Mouse (Mus musculus) liver, embryonic 16.5 days (tissue): ENCODE data around the gene Dnmt3a. TPM values are rescaled to one million over a fixed set of nuclear protein-coding genes. Genes with fewer than 3 reads are reported as not detected.

Experiments
- ATAC-seq: fragments of 200-750 bp; cut with Nextera tagmentation; 2 replicates; pipeline ENCODE4 v1.8.0; 2017; ENCODE audit warnings: low read depth, mild to moderate bottlenecking, moderate number of reproducible peaks, moderate library complexity
- H3K27ac ChIP-seq: fragments of 300-500 bp; sonication (generic); 2 replicates; pipeline ENCODE4 v1.5.1; 2014; ENCODE audit warnings: mild to moderate bottlenecking, low read length
- H3K27me3 ChIP-seq: fragments of 300-500 bp; sonication (generic); 2 replicates; pipeline ENCODE4 v1.6.1; 2014; ENCODE audit warnings: low read depth, low read length, mixed read lengths; ENCODE audit not compliant: control insufficient read depth, insufficient read depth
- H3K36me3 ChIP-seq: fragments of 300-500 bp; sonication (generic); 2 replicates; pipeline ENCODE4 v1.6.1; 2014; ENCODE audit warnings: mild to moderate bottlenecking; ENCODE audit not compliant: control insufficient read depth, insufficient read depth
- H3K4me1 ChIP-seq: fragments of 300-500 bp; sonication (generic); 2 replicates; pipeline ENCODE4 v1.6.1; 2014; ENCODE audit warnings: low read depth, low read length, mixed read lengths; ENCODE audit not compliant: control insufficient read depth
- H3K4me2 ChIP-seq: fragments of 300-500 bp; sonication (generic); 2 replicates; pipeline ENCODE4 v1.6.1; 2014; ENCODE audit warnings: low read depth, low read length, mixed read lengths
- H3K4me3 ChIP-seq: fragments of 300-500 bp; sonication (generic); 2 replicates; pipeline ENCODE4 v1.5.1; 2014; ENCODE audit warnings: low read depth, mild to moderate bottlenecking, low read length
- H3K9ac ChIP-seq: fragments of 300-500 bp; sonication (generic); 2 replicates; pipeline ENCODE4 v1.6.1; 2014; ENCODE audit warnings: low read depth, low read length
- H3K9me3 ChIP-seq: fragments of 300-500 bp; sonication (generic); replicated peaks from 2 replicates; pipeline ENCODE4 v1.6.1; 2016; ENCODE audit warnings: low read length; ENCODE audit not compliant: control insufficient read depth
- WGBS: fragments of 180-500 bp; shearing (Covaris S2); extraction: QIAGEN DNeasy Blood & Tissue Kit; methylation state at CpG from one replicate; pipeline ENCODE4 v1.1.7; 2014; ENCODE audit not compliant: insufficient replicate concordance; 5-methylcytosine and 5-hydroxymethylcytosine counted together
- polyA plus RNA-seq: library from polyadenylated mRNA; unstranded; fragments of >200 nt; fragmentation: Nextera tagmentation; extraction: Ambion mirVana; gene quantifications from 2 replicates; pipeline ENCODE4 v1.2.1, GENCODE M21; 2015

The Dnmt3a gene
- polyA plus RNA-seq, 1 experiment from 2014 or later: 16.8 TPM

- no peaks in the 10 kb centered on the region for H3K36me3 ChIP-seq
- no peak overlapping the region for H3K4me3 ChIP-seq
- H3K27ac ChIP-seq: no peak overlapping the region
- H3K27me3 ChIP-seq: no peaks in the 10 kb centered on the region
- no peaks in the 10 kb centered on the region for H3K9me3 ChIP-seq
- WGBS: 74% methylated on average over 4 of the region's 4 CpGs
- H3K4me1 ChIP-seq: peaks cover 14% of the 10 kb centered on the region
- H3K9ac ChIP-seq: no peak overlapping the region
- ATAC-seq: no peak
- no peak overlapping the region for H3K4me2 ChIP-seq
Observed at GRCm38 (mm10) chr12:3858754-3859153, 52.9 kb downstream of the Dnmt3a start.

- 69% methylated on average over 3 of the region's 3 CpGs for WGBS
- H3K27ac ChIP-seq: no peak overlapping the region
- peak; percentile 7; the same call in 1 of the 2 replicates for ATAC-seq
Observed at GRCm38 (mm10) chr12:3859545-3859944, 53.7 kb downstream of the Dnmt3a start.

GRCm38 (mm10) chr12:3860005-3860404 lies 54.2 kb downstream of the Dnmt3a start:
- no peak overlapping the region for H3K4me3 ChIP-seq
- H3K36me3 ChIP-seq: no peaks in the 10 kb centered on the region
- H3K27ac ChIP-seq: no peak overlapping the region
- 63% methylated on average over 5 of the region's 5 CpGs for WGBS
- peak; percentile 25; the same call in 1 of the 2 replicates for ATAC-seq
- peaks cover 14% of the 10 kb centered on the region for H3K4me1 ChIP-seq
- no peak overlapping the region for H3K4me2 ChIP-seq
- H3K9ac ChIP-seq: no peak overlapping the region
- H3K9me3 ChIP-seq: no peaks in the 10 kb centered on the region
- no peaks in the 10 kb centered on the region for H3K27me3 ChIP-seq

More at GRCm38 (mm10) chr12:3859545-3859944, 53.7 kb downstream of the Dnmt3a start:
- Histone ChIP-seq H3K9ac (no peak overlapping the region), H3K4me2 (no peak overlapping the region), H3K4me1 (peaks cover 14% of the 10 kb centered on the region), H3K36me3 (no peaks in the 10 kb centered on the region), H3K4me3 (no peak overlapping the region), H3K27me3 (no peaks in the 10 kb centered on the region), H3K9me3 (no peaks in the 10 kb centered on the region)

- WGBS: 32% methylated on average over 4 of the region's 4 CpGs
- ATAC-seq: no peak
- Histone ChIP-seq H3K4me1 (peaks cover 5% of the 10 kb centered on the region; the same call in 1 of the 2 replicates), H3K9me3 (no peaks in the 10 kb centered on the region), H3K4me3 (no peak overlapping the region), H3K27me3 (no peaks in the 10 kb centered on the region), H3K4me2 (no peak overlapping the region), H3K27ac (no peak overlapping the region), H3K36me3 (no peaks in the 10 kb centered on the region), H3K9ac (no peak overlapping the region)
Observed at GRCm38 (mm10) chr12:3861665-3862228, 55.9 kb downstream of the Dnmt3a start.

GRCm38 (mm10) chr12:3862253-3862652 lies 56.4 kb downstream of the Dnmt3a start:
- Histone ChIP-seq H3K9me3 (no peaks in the 10 kb centered on the region), H3K4me3 (no peak overlapping the region), H3K27ac (no peak overlapping the region), H3K36me3 (no peaks in the 10 kb centered on the region), H3K4me2 (no peak overlapping the region), H3K27me3 (no peaks in the 10 kb centered on the region), H3K9ac (no peak overlapping the region), H3K4me1 (peaks cover 5% of the 10 kb centered on the region; the same call in 1 of the 2 replicates)
- WGBS: 62% methylated on average over 6 of the region's 6 CpGs
- no peak for ATAC-seq

GRCm38 (mm10) chr12:3864208-3864607 lies 58.4 kb downstream of the Dnmt3a start:
- 90% methylated on average over 8 of the region's 8 CpGs for WGBS

GRCm38 (mm10) chr12:3865594-3865993 lies 59.8 kb downstream of the Dnmt3a start:
- no peak overlapping the region for H3K9ac ChIP-seq
- no peaks in the 10 kb centered on the region for H3K27me3 ChIP-seq
- 68% methylated on average over 8 of the region's 8 CpGs for WGBS
- ATAC-seq: no peak
- no peak overlapping the region for H3K4me3 ChIP-seq
- no peak overlapping the region for H3K4me2 ChIP-seq
- peaks cover 3% of the 10 kb centered on the region; the same call in 1 of the 2 replicates for H3K4me1 ChIP-seq
- H3K9me3 ChIP-seq: no peaks in the 10 kb centered on the region
- H3K36me3 ChIP-seq: no peaks in the 10 kb centered on the region
- no peak overlapping the region for H3K27ac ChIP-seq

More at GRCm38 (mm10) chr12:3864208-3864607, 58.4 kb downstream of the Dnmt3a start:
- peaks cover 3% of the 10 kb centered on the region; the same call in 1 of the 2 replicates for H3K4me1 ChIP-seq
- no peak overlapping the region for H3K9ac ChIP-seq
- H3K9me3 ChIP-seq: no peaks in the 10 kb centered on the region
- H3K36me3 ChIP-seq: no peaks in the 10 kb centered on the region
- H3K27me3 ChIP-seq: no peaks in the 10 kb centered on the region
- H3K4me3 ChIP-seq: no peak overlapping the region
- ATAC-seq: no peak
- no peak overlapping the region for H3K27ac ChIP-seq
- H3K4me2 ChIP-seq: no peak overlapping the region

GRCm38 (mm10) chr12:3866654-3867370 lies 61.0 kb downstream of the Dnmt3a start:
- 67% methylated on average over 12 of the region's 12 CpGs for WGBS
- Histone ChIP-seq H3K4me1 (peaks cover 7% of the 10 kb centered on the region), H3K36me3 (no peaks in the 10 kb centered on the region), H3K4me3 (no peak overlapping the region), H3K27me3 (no peaks in the 10 kb centered on the region), H3K9me3 (no peaks in the 10 kb centered on the region), H3K9ac (no peak overlapping the region), H3K4me2 (no peak overlapping the region), H3K27ac (peak overlapping the region; percentile 53)
- ATAC-seq: peak; percentile 83

- H3K27me3 ChIP-seq: no peaks in the 10 kb centered on the region
- H3K9me3 ChIP-seq: no peaks in the 10 kb centered on the region
- H3K36me3 ChIP-seq: no peaks in the 10 kb centered on the region
- H3K4me3 ChIP-seq: no peak overlapping the region
- H3K4me1 ChIP-seq: peaks cover 7% of the 10 kb centered on the region
- WGBS: 49% methylated on average over 5 of the region's 5 CpGs
- no peak overlapping the region for H3K27ac ChIP-seq
- no peak for ATAC-seq
- H3K4me2 ChIP-seq: no peak overlapping the region
- H3K9ac ChIP-seq: no peak overlapping the region
Observed at GRCm38 (mm10) chr12:3868115-3868514, 62.3 kb downstream of the Dnmt3a start.
